Mouse (Mus musculus): Measurements from ENCODE around the gene Hes1. TPM values are rescaled to one million over a fixed set of nuclear protein-coding genes. Genes with fewer than 3 reads are reported as not detected.

Gene Hes1
- polyA plus RNA-seq, 1 experiment, result 9.7 TPM

GRCm38 (mm10) chr16:30038663-30039593 lies 25.3 kb upstream of the Hes1 start:
- TF ChIP-seq CTCF (IDR thresholded peaks at IDR 0.05; ENCODE audit: control insufficient read depth, insufficient read depth, insufficient replicate concordance, low read depth, low read length) (no peak), POLR2A (IDR thresholded peaks at IDR 0.05; ENCODE audit: control insufficient read depth, low read depth, low read length) (no peak)
- Histone ChIP-seq H3K27ac (ENCODE audit: control insufficient read depth, insufficient read depth, low read depth, low read length) (no peak overlapping the region), H3K4me1 (ENCODE audit: control insufficient read depth, insufficient read depth, low read length) (peaks cover 3% of the 10 kb centered on the region), H3K36me3 (ENCODE audit: control insufficient read depth, insufficient read depth, low read length) (no peaks in the 10 kb centered on the region), H3K4me3 (ENCODE audit: control insufficient read depth, low read depth, low read length) (no peak overlapping the region), H3K27me3 (ENCODE audit: control insufficient read depth, insufficient read depth, low read length) (no peaks in the 10 kb centered on the region)

GRCm38 (mm10) chr16:30039841-30040240 lies 24.3 kb upstream of the Hes1 start:
- TF ChIP-seq CTCF (IDR thresholded peaks at IDR 0.05; ENCODE audit: control insufficient read depth, insufficient read depth, insufficient replicate concordance, low read depth, low read length) (no peak), POLR2A (IDR thresholded peaks at IDR 0.05; ENCODE audit: control insufficient read depth, low read depth, low read length) (no peak)
- peaks cover 3% of the 10 kb centered on the region for H3K4me1 ChIP-seq (ENCODE audit: control insufficient read depth, insufficient read depth, low read length)
- H3K36me3 ChIP-seq (ENCODE audit: control insufficient read depth, insufficient read depth, low read length), result no peaks in the 10 kb centered on the region
- H3K27ac ChIP-seq (ENCODE audit: control insufficient read depth, insufficient read depth, low read depth, low read length), result no peak overlapping the region
- H3K27me3 ChIP-seq (ENCODE audit: control insufficient read depth, insufficient read depth, low read length), result no peaks in the 10 kb centered on the region
- no peak overlapping the region for H3K4me3 ChIP-seq (ENCODE audit: control insufficient read depth, low read depth, low read length)

- Histone ChIP-seq H3K27me3 (ENCODE audit: control insufficient read depth, insufficient read depth, low read length) (no peaks in the 10 kb centered on the region), H3K27ac (ENCODE audit: control insufficient read depth, insufficient read depth, low read depth, low read length) (no peak overlapping the region), H3K4me3 (ENCODE audit: control insufficient read depth, low read depth, low read length) (no peak overlapping the region), H3K36me3 (ENCODE audit: control insufficient read depth, insufficient read depth, low read length) (no peaks in the 10 kb centered on the region), H3K4me1 (ENCODE audit: control insufficient read depth, insufficient read depth, low read length) (peaks cover 3% of the 10 kb centered on the region)
- no peak for TF ChIP-seq POLR2A (IDR thresholded peaks at IDR 0.05; ENCODE audit: control insufficient read depth, low read depth, low read length)
- no peak for TF ChIP-seq CTCF (IDR thresholded peaks at IDR 0.05; ENCODE audit: control insufficient read depth, insufficient read depth, insufficient replicate concordance, low read depth, low read length)
These were observed 21.3 kb upstream of the Hes1 start for GRCm38 (mm10) chr16:30042859-30043258.

GRCm38 (mm10) chr16:30045615-30046014 lies 18.6 kb upstream of the Hes1 start:
- H3K27me3 ChIP-seq (ENCODE audit: control insufficient read depth, insufficient read depth, low read length), result no peaks in the 10 kb centered on the region
- H3K36me3 ChIP-seq (ENCODE audit: control insufficient read depth, insufficient read depth, low read length), result no peaks in the 10 kb centered on the region
- H3K4me3 ChIP-seq (ENCODE audit: control insufficient read depth, low read depth, low read length), result no peak overlapping the region
- TF ChIP-seq CTCF (IDR thresholded peaks at IDR 0.05; ENCODE audit: control insufficient read depth, insufficient read depth, insufficient replicate concordance, low read depth, low read length), result no peak
- TF ChIP-seq POLR2A (IDR thresholded peaks at IDR 0.05; ENCODE audit: control insufficient read depth, low read depth, low read length), result no peak
- H3K27ac ChIP-seq (ENCODE audit: control insufficient read depth, insufficient read depth, low read depth, low read length), result no peak overlapping the region
- H3K4me1 ChIP-seq (ENCODE audit: control insufficient read depth, insufficient read depth, low read length), result peaks cover 3% of the 10 kb centered on the region

GRCm38 (mm10) chr16:30047010-30047409 lies 17.2 kb upstream of the Hes1 start:
- Histone ChIP-seq H3K36me3 (ENCODE audit: control insufficient read depth, insufficient read depth, low read length) (no peaks in the 10 kb centered on the region), H3K27ac (ENCODE audit: control insufficient read depth, insufficient read depth, low read depth, low read length) (no peak overlapping the region), H3K27me3 (ENCODE audit: control insufficient read depth, insufficient read depth, low read length) (no peaks in the 10 kb centered on the region), H3K4me3 (ENCODE audit: control insufficient read depth, low read depth, low read length) (no peak overlapping the region), H3K4me1 (ENCODE audit: control insufficient read depth, insufficient read depth, low read length) (peaks cover 3% of the 10 kb centered on the region; the same call in 1 of the 2 replicates)
- TF ChIP-seq POLR2A (IDR thresholded peaks at IDR 0.05; ENCODE audit: control insufficient read depth, low read depth, low read length), result no peak
- no peak for TF ChIP-seq CTCF (IDR thresholded peaks at IDR 0.05; ENCODE audit: control insufficient read depth, insufficient read depth, insufficient replicate concordance, low read depth, low read length)

- H3K4me1 ChIP-seq (ENCODE audit: control insufficient read depth, insufficient read depth, low read length), result peaks cover 3% of the 10 kb centered on the region; the same call in 1 of the 2 replicates
- no peak overlapping the region for H3K4me3 ChIP-seq (ENCODE audit: control insufficient read depth, low read depth, low read length)
- TF ChIP-seq CTCF (IDR thresholded peaks at IDR 0.05; ENCODE audit: control insufficient read depth, insufficient read depth, insufficient replicate concordance, low read depth, low read length) (no peak), POLR2A (IDR thresholded peaks at IDR 0.05; ENCODE audit: control insufficient read depth, low read depth, low read length) (no peak)
- no peaks in the 10 kb centered on the region for H3K27me3 ChIP-seq (ENCODE audit: control insufficient read depth, insufficient read depth, low read length)
- H3K27ac ChIP-seq (ENCODE audit: control insufficient read depth, insufficient read depth, low read depth, low read length), result no peak overlapping the region
- no peaks in the 10 kb centered on the region for H3K36me3 ChIP-seq (ENCODE audit: control insufficient read depth, insufficient read depth, low read length)
These were observed 16.8 kb upstream of the Hes1 start for GRCm38 (mm10) chr16:30047421-30047831.

- Histone ChIP-seq H3K36me3 (ENCODE audit: control insufficient read depth, insufficient read depth, low read length) (no peaks in the 10 kb centered on the region), H3K27me3 (ENCODE audit: control insufficient read depth, insufficient read depth, low read length) (no peaks in the 10 kb centered on the region), H3K4me3 (ENCODE audit: control insufficient read depth, low read depth, low read length) (no peak overlapping the region), H3K27ac (ENCODE audit: control insufficient read depth, insufficient read depth, low read depth, low read length) (no peak overlapping the region), H3K4me1 (ENCODE audit: control insufficient read depth, insufficient read depth, low read length) (peaks cover 3% of the 10 kb centered on the region; the same call in 1 of the 2 replicates)
- TF ChIP-seq POLR2A (IDR thresholded peaks at IDR 0.05; ENCODE audit: control insufficient read depth, low read depth, low read length) (no peak), CTCF (IDR thresholded peaks at IDR 0.05; ENCODE audit: control insufficient read depth, insufficient read depth, insufficient replicate concordance, low read depth, low read length) (no peak)
These were observed 13.3 kb upstream of the Hes1 start for GRCm38 (mm10) chr16:30050767-30051490.

Measured in testis, adult 2 months (tissue).